Mouse (Mus musculus) kidney, embryonic 14.5 days (tissue): ENCODE data around the gene Tnik. TPM values are rescaled to one million over a fixed set of nuclear protein-coding genes. Genes with fewer than 3 reads are reported as not detected.

Experiments used
- ATAC-seq: fragments of 200-750 bp; cut with Nextera tagmentation; 2 replicates; pipeline ENCODE4 v1.8.0; 2017; ENCODE audit warnings: moderate number of reproducible peaks, mild to moderate bottlenecking, moderate TSS enrichment, moderate library complexity; ENCODE audit not compliant: low FRiP score, low TSS enrichment
- H3K27ac ChIP-seq: fragments of 300-500 bp; sonication (generic); 2 replicates; pipeline ENCODE4 v1.5.1; 2014; ENCODE audit warnings: low read depth, mild to moderate bottlenecking, low read length, moderate library complexity, mixed read lengths
- H3K27me3 ChIP-seq: fragments of 300-500 bp; sonication (generic); 2 replicates; pipeline ENCODE4 v1.6.1; 2014; ENCODE audit warnings: mild to moderate bottlenecking, low read length; ENCODE audit not compliant: control insufficient read depth, insufficient read depth
- H3K36me3 ChIP-seq: fragments of 300-500 bp; sonication (generic); 2 replicates; pipeline ENCODE4 v1.6.1; 2014; ENCODE audit warnings: low read length, mixed read lengths; ENCODE audit not compliant: control insufficient read depth, insufficient read depth
- H3K4me1 ChIP-seq: fragments of 300-500 bp; sonication (generic); 2 replicates; pipeline ENCODE4 v1.6.1; 2014; ENCODE audit warnings: low read length, mixed read lengths; ENCODE audit not compliant: control insufficient read depth, insufficient read depth
- H3K4me2 ChIP-seq: fragments of 300-500 bp; sonication (generic); replicated peaks from 2 replicates; pipeline ENCODE4 v1.6.1; 2014; ENCODE audit warnings: low read depth, mild to moderate bottlenecking, low read length
- H3K4me3 ChIP-seq: fragments of 300-500 bp; sonication (generic); 2 replicates; pipeline ENCODE4 v1.5.1; 2014; ENCODE audit warnings: mild to moderate bottlenecking, low read length
- H3K9ac ChIP-seq: fragments of 300-500 bp; sonication (generic); 2 replicates; pipeline ENCODE4 v1.6.1; 2014; ENCODE audit warnings: low read depth, mild to moderate bottlenecking, low read length, moderate library complexity
- H3K9me3 ChIP-seq: fragments of 300-500 bp; sonication (generic); 2 replicates; pipeline ENCODE4 v1.6.1; 2016; ENCODE audit warnings: low read length; ENCODE audit not compliant: control insufficient read depth
- WGBS: fragments of 180-500 bp; shearing (Covaris S2); extraction: QIAGEN DNeasy Blood & Tissue Kit; methylation state at CpG from one replicate; pipeline ENCODE4 v1.1.7; 2014; 5-methylcytosine and 5-hydroxymethylcytosine counted together
- polyA plus RNA-seq: library from polyadenylated mRNA; unstranded; fragments of >200 nt; fragmentation: Nextera tagmentation; extraction: Ambion mirVana; gene quantifications from 2 replicates; pipeline ENCODE4 v1.2.1, GENCODE M21; 2014

Tnik gene
- polyA plus RNA-seq, 1 experiment from 2014 or later = 3.9 TPM

DNA sequence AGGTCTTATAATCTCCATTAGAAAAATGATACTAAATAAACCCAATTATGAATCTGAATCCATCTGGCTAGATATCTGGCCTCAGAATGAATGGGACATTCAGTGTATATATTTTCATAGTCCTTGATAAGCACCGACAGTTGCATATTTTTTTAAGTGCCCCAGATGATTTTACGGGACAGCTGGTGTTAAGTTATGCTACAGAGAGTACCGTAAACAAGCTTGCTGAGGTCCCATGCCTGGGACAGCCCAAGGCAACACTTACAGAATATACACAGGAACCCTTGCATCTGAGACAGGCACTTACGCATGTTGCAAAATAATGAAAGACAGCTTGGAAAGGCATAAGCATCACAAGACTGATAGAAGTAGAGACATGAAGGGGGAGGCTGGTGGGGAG is 34.1 kb upstream of the Tnik start:
- no peaks in the 10 kb centered on the region for H3K4me1 ChIP-seq
- H3K4me2 ChIP-seq = no peak overlapping the region
- no peaks in the 10 kb centered on the region for H3K36me3 ChIP-seq
- no peak overlapping the region for H3K27ac ChIP-seq
- no peak for ATAC-seq
- no peak overlapping the region for H3K9ac ChIP-seq
- H3K9me3 ChIP-seq = no peaks in the 10 kb centered on the region
- H3K4me3 ChIP-seq = no peak overlapping the region
- 70% methylated on average over 4 of the region's 4 CpGs for WGBS
- no peaks in the 10 kb centered on the region for H3K27me3 ChIP-seq

GRCm38 (mm10) chr3:28229503-28229902 is 33.5 kb upstream of the Tnik start:
- no peak overlapping the region for H3K9ac ChIP-seq
- H3K27ac ChIP-seq = no peak overlapping the region
- no peaks in the 10 kb centered on the region for H3K9me3 ChIP-seq
- H3K4me2 ChIP-seq = no peak overlapping the region
- H3K4me1 ChIP-seq = no peaks in the 10 kb centered on the region
- H3K4me3 ChIP-seq = no peak overlapping the region
- 88% methylated on average over 2 of the region's 2 CpGs for WGBS
- no peaks in the 10 kb centered on the region for H3K36me3 ChIP-seq
- H3K27me3 ChIP-seq = no peaks in the 10 kb centered on the region
- no peak for ATAC-seq

GRCm38 (mm10) chr3:28232885-28233284 is 30.1 kb upstream of the Tnik start:
- Histone ChIP-seq H3K27ac (no peak overlapping the region), H3K27me3 (no peaks in the 10 kb centered on the region), H3K36me3 (no peaks in the 10 kb centered on the region), H3K4me2 (no peak overlapping the region), H3K9me3 (no peaks in the 10 kb centered on the region), H3K4me1 (no peaks in the 10 kb centered on the region), H3K9ac (no peak overlapping the region), H3K4me3 (no peak overlapping the region)
- ATAC-seq = no peak
- WGBS = 85% methylated on average over 4 of the region's 4 CpGs

DNA sequence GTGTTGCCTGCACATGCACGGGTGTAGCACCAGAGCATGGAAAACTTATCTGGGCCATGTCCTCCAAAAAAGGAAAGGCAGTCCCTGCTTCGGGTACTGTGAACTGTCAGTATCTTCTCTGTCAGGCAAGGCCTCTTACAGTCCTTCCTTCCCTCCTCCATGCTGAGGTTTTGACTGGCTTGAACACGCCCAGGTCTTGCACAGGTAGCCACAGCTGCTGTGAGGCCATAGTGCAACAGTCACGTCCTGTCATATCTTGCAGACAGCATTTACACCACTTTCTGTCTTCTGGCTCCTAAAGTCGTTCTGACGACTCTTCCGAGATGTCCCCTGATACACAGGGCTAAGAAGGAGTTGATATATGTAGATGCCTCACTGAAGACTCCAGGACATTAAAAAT is 28.8 kb upstream of the Tnik start:
- 91% methylated on average over 7 of the region's 7 CpGs for WGBS
- H3K36me3 ChIP-seq = no peaks in the 10 kb centered on the region
- no peak overlapping the region for H3K4me2 ChIP-seq
- no peak overlapping the region for H3K27ac ChIP-seq
- H3K4me3 ChIP-seq = no peak overlapping the region
- no peak overlapping the region for H3K9ac ChIP-seq
- no peaks in the 10 kb centered on the region for H3K4me1 ChIP-seq
- no peaks in the 10 kb centered on the region for H3K27me3 ChIP-seq
- H3K9me3 ChIP-seq = no peaks in the 10 kb centered on the region
- ATAC-seq = no peak

- 91% methylated on average over 4 of the region's 4 CpGs for WGBS
- no peak for ATAC-seq
- Histone ChIP-seq H3K4me2 (no peak overlapping the region), H3K9me3 (no peaks in the 10 kb centered on the region), H3K27ac (no peak overlapping the region), H3K27me3 (no peaks in the 10 kb centered on the region), H3K4me3 (no peak overlapping the region), H3K4me1 (no peaks in the 10 kb centered on the region), H3K9ac (no peak overlapping the region), H3K36me3 (no peaks in the 10 kb centered on the region)
Measured at GRCm38 (mm10) chr3:28236689-28237088, 26.3 kb upstream of the Tnik start.

DNA sequence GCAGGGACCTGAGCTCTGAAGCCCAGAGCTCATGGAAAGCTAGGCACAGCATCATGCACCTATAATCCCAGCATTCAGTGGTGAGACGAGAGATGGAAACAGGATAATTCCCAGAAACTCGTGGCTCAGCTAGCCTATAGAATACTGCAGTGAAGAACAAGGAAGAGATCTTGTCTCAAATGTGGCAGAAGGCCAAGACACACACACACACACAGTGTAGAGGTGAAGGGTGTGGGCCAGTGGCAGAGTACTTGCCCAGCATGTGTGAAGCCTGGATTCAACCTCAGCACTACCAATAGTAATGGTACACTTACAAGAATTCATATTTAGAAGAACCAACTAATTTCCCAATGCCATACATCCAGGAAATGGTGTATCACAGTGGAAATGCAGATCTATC is 24.9 kb upstream of the Tnik start:
- Histone ChIP-seq H3K27ac (no peak overlapping the region), H3K4me1 (no peaks in the 10 kb centered on the region), H3K9ac (no peak overlapping the region), H3K9me3 (no peaks in the 10 kb centered on the region), H3K36me3 (no peaks in the 10 kb centered on the region), H3K4me3 (no peak overlapping the region), H3K27me3 (no peaks in the 10 kb centered on the region), H3K4me2 (no peak overlapping the region)
- no peak for ATAC-seq
- 62% methylated on average over 2 of the region's 2 CpGs for whole genome bisulfite sequencing

- H3K9ac ChIP-seq = no peak overlapping the region
- H3K27me3 ChIP-seq = no peaks in the 10 kb centered on the region
- 80% methylated on average over 2 of the region's 2 CpGs for WGBS
- H3K27ac ChIP-seq = no peak overlapping the region
- H3K4me3 ChIP-seq = no peak overlapping the region
- no peak for ATAC-seq
- H3K9me3 ChIP-seq = no peaks in the 10 kb centered on the region
- no peaks in the 10 kb centered on the region for H3K36me3 ChIP-seq
- no peak overlapping the region for H3K4me2 ChIP-seq
- H3K4me1 ChIP-seq = no peaks in the 10 kb centered on the region
Measured at GRCm38 (mm10) chr3:28242561-28242960, 20.5 kb upstream of the Tnik start.

DNA sequence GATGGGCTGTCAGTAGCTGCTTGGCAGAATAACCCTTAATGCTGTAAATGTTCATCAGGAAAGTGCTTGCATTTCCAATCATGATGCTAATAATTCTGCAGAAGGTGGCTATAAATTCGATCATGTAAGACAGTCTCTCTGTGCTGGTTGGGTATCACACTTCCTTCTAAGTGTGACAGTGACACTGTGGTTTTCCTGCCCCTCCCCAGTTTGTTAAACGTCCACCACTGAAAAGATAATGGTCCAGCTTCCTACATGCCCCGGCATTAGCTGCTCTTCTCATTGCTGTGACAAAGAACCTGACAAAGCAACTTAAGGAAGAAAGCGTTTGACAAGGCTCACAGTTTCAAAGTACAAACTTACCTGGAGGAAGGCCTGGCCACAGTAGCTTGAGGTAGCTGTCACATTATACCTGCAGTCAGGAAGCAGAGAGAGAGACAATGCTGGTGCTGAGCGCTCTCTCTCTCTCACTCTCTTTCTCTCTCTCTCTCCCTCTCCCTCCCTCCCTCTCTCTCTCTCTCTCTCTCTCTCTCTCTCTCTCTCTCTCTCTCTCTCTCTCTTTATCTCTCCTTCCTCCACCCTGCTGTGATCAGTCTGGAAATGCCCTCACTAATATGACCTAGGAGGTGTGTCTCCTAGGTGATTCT is 18.6 kb upstream of the Tnik start:
- Histone ChIP-seq H3K4me1 (no peaks in the 10 kb centered on the region), H3K9ac (no peak overlapping the region), H3K4me3 (no peak overlapping the region), H3K9me3 (no peaks in the 10 kb centered on the region), H3K4me2 (no peak overlapping the region), H3K27ac (no peak overlapping the region), H3K27me3 (no peaks in the 10 kb centered on the region), H3K36me3 (no peaks in the 10 kb centered on the region)
- no peak for ATAC-seq
- WGBS = 83% methylated on average over 5 of the region's 5 CpGs

DNA sequence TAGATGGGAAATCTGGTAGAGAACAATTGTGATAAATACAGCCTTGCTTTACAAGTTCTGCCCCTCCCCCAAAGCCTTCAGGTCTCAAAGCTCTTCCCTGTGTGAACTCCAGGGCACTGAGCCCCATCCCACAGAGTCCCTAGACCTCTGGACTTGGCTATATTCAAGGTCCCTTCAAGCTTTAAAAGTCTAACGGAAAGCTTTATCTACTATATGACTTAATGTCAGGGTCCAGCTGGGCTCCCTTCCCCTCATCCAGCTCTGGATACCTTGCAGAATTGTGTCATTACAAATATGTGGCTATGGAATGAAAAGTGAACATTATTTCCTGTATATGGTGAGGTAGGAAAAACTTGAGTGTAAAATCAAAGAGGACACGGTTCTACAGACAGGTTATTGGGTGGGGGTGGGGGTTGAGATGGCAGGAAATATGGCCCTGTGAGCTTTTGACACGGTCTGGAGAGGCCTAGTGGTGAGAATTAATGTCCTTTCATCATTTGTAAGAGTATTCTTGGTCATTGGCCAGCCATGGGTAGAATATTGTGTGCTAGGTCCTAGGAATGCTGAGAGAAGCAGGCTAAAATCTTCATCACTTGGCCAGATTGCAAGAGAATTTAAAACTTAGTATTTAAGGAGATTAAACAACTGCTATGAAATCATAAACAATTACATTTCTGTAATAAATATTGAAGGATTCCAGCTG is 14.6 kb upstream of the Tnik start:
- no peak for ATAC-seq
- 56% methylated on average over 3 of the region's 3 CpGs for WGBS
- no peak overlapping the region for H3K9ac ChIP-seq
- no peak overlapping the region for H3K4me2 ChIP-seq
- H3K36me3 ChIP-seq = no peaks in the 10 kb centered on the region
- H3K9me3 ChIP-seq = no peaks in the 10 kb centered on the region
- H3K27me3 ChIP-seq = no peaks in the 10 kb centered on the region
- no peak overlapping the region for H3K27ac ChIP-seq
- no peaks in the 10 kb centered on the region for H3K4me1 ChIP-seq
- H3K4me3 ChIP-seq = no peak overlapping the region
